Mouse (Mus musculus) ES-Bruce4 (cell line): ENCODE results near the gene Atoh8.

ENCODE experiments used
- CTCF ChIP-seq: IDR thresholded peaks from one replicate; pipeline ENCODE4 v1.8.1; 2011; ENCODE audit warnings: low read depth, low read length
- POLR2A ChIP-seq: IDR thresholded peaks from one replicate; pipeline ENCODE4 v1.8.1; 2011; ENCODE audit warnings: low read length; ENCODE audit not compliant: insufficient read depth

DNA sequence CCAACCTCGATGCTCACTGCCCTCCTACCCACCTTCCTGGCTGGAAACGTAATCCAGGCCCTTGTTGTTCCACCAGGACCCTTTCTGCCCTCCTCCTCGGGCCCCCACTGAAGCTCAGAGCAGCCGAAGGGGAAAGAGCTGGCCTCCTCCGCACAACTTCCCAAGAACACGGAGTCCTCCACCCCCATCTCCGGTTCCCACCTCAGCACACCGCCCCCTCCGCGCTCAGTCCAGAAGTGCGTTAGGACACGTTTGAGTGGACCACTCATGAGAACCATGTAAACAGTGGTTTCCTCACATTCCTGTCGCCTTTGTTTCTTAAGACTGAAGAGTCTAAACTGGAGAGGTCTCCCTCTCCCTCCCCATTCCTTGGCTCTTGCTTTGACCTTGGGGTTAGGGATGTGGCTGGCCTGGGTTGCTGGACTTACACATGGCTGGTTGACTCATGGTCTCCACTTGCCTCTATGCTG, 41.6 kb upstream of the Atoh8 start:
- TF ChIP-seq CTCF (no peak), POLR2A (no peak)
